Mouse (Mus musculus) embryonic facial prominence, embryonic 11.5 days (tissue): ENCODE measurements at regions not wholly inside any gene's neighbourhood (a gene's known extent, or its start where the extent isn't known, plus 50 kb on each side); places are given as distances from the start of the nearest gene placed in this dataset.

ENCODE experiments used
- ATAC-seq: fragments of 200-750 bp; cut with Nextera tagmentation; replicated peaks from 2 replicates; pipeline ENCODE4 v1.8.0; 2017; ENCODE audit warnings: low read depth; ENCODE audit not compliant: insufficient number of reproducible peaks, low FRiP score, low TSS enrichment
- DNase-seq: peaks from one replicate; pipeline ENCODE4 v3.0.0-alpha.2; 2015; ENCODE audit warnings: low spot score
- H3K27ac ChIP-seq: fragments of 300-500 bp; sonication (generic); replicated peaks from 2 replicates; pipeline ENCODE4 v1.5.1; 2014; ENCODE audit warnings: mild to moderate bottlenecking, low read depth, low read length, control low read depth
- H3K27me3 ChIP-seq: fragments of 300-500 bp; sonication (generic); 2 replicates; pipeline ENCODE4 v1.6.1; 2014; ENCODE audit warnings: mild to moderate bottlenecking, low read length, moderate library complexity, mixed read lengths; ENCODE audit not compliant: control insufficient read depth, insufficient read depth
- H3K36me3 ChIP-seq: fragments of 300-500 bp; sonication (generic); replicated peaks from 2 replicates; pipeline ENCODE4 v1.6.1; 2014; ENCODE audit warnings: low read depth, mild to moderate bottlenecking, low read length, moderate library complexity, mixed read lengths; ENCODE audit not compliant: control insufficient read depth, insufficient read depth
- H3K4me1 ChIP-seq: fragments of 300-500 bp; sonication (generic); 2 replicates; pipeline ENCODE4 v1.6.1; 2014; ENCODE audit warnings: low read length, mixed read lengths; ENCODE audit not compliant: control insufficient read depth, insufficient read depth
- H3K4me2 ChIP-seq: fragments of 300-500 bp; sonication (generic); 2 replicates; pipeline ENCODE4 v1.6.1; 2014; ENCODE audit warnings: low read depth, mild to moderate bottlenecking, control low read depth, low read length, moderate library complexity
- H3K4me3 ChIP-seq: fragments of 300-500 bp; sonication (generic); 2 replicates; pipeline ENCODE4 v1.5.1; 2014; ENCODE audit warnings: low read depth, low read length, control low read depth
- H3K9ac ChIP-seq: fragments of 300-500 bp; sonication (generic); replicated peaks from 2 replicates; pipeline ENCODE4 v1.6.1; 2014; ENCODE audit warnings: mild to moderate bottlenecking, control low read depth, low read length
- H3K9me3 ChIP-seq: fragments of 300-500 bp; sonication (generic); replicated peaks from 2 replicates; pipeline ENCODE4 v1.6.1; 2016; ENCODE audit warnings: mild to moderate bottlenecking, low read length, inconsistent platforms, mixed read lengths; ENCODE audit not compliant: control insufficient read depth
- WGBS: fragments of 180-500 bp; shearing (Covaris S2); extraction: QIAGEN DNeasy Blood & Tissue Kit; methylation state at CpG from one replicate; pipeline ENCODE4 v1.1.7; 2014; 5-methylcytosine and 5-hydroxymethylcytosine counted together

DNA sequence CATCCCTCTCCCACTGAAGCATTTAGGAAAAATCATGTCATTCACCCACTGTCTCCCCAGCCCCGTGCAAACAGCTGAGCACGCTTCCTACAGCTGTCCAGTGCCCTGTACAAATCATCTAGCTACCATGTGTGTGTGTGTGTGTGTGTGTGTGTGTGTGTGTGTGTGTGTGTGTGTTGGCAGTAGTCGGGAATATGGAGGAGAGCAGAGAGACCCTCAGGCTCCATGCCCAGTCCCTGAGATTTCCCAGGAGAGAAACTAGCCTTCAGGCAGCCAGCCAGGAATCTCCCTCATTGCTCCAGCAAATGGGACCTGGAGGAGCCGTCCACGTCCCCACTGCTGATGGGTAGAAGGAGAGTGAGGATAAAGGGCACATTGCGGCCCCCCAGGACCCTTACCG lies 117.4 kb upstream of the 4930535I16Rik start:
- no peaks in the 10 kb centered on the region for H3K36me3 ChIP-seq
- no peak overlapping the region for H3K4me3 ChIP-seq
- ATAC-seq (peak; percentile 52; the same call in 1 of the 2 replicates), DNase-seq (no peak)
- no peaks in the 10 kb centered on the region for H3K4me1 ChIP-seq
- 25% methylated on average over 7 of the region's 7 CpGs for WGBS
- H3K9me3 ChIP-seq, result no peaks in the 10 kb centered on the region
- no peaks in the 10 kb centered on the region; the same call in 1 of the 2 replicates for H3K27me3 ChIP-seq
- H3K9ac ChIP-seq, result no peak overlapping the region
- H3K4me2 ChIP-seq, result no peak overlapping the region
- H3K27ac ChIP-seq, result no peak overlapping the region

DNA sequence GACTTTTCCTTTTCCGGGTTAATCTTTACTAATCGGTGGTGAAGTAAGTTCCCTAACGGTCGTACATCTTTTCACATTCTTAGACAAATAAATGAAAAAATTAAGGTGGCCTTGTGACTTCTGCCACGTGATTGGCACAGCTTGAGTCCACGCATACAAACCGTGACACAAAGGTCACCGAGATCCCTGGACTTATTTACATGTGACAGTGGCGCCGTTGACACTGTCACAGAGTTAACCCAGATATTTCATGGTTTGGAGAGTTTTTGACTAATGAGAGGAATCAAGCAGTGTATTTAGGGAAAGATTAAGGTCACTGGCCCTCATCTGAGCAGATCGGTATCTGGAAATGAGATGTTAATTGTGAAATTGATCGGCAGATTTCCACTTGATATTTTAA lies 110.2 kb upstream of the 4930535I16Rik start:
- ATAC-seq, result no peak
- no peak overlapping the region for H3K4me2 ChIP-seq
- no peaks in the 10 kb centered on the region for H3K9me3 ChIP-seq
- H3K4me3 ChIP-seq, result no peak overlapping the region
- no peak for DNase-seq
- WGBS, result 81% methylated on average over 12 of the region's 12 CpGs
- H3K4me1 ChIP-seq, result no peaks in the 10 kb centered on the region
- no peak overlapping the region for H3K27ac ChIP-seq
- no peaks in the 10 kb centered on the region for H3K27me3 ChIP-seq
- no peak overlapping the region for H3K9ac ChIP-seq
- no peaks in the 10 kb centered on the region for H3K36me3 ChIP-seq

DNA sequence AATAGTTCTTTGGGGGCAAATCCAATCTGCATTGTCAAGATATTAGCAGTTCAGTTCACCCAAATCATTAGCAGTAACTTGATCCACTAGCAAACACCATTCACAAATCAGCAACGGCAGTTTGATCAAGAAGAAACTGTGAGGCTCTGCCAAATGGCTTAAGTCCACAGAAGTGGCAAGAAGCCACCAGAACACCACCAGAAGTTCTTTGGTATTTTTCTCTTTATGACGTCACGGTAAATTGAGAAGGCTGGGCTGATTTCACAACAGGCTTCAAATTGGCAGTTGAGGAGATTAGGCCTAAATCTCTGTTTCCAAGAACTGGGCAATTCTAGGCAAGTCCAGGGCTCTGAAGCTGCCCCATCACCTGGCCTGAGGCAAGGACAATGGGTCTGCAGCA lies 98.6 kb upstream of the 4930535I16Rik start:
- H3K9ac ChIP-seq, result no peak overlapping the region
- ATAC-seq, result no peak
- 75% methylated on average over 3 of the region's 3 CpGs for WGBS
- H3K36me3 ChIP-seq, result no peaks in the 10 kb centered on the region
- no peak for DNase-seq
- no peaks in the 10 kb centered on the region for H3K4me1 ChIP-seq
- H3K4me3 ChIP-seq, result no peak overlapping the region
- no peak overlapping the region for H3K4me2 ChIP-seq
- H3K9me3 ChIP-seq, result no peaks in the 10 kb centered on the region
- H3K27ac ChIP-seq, result no peak overlapping the region
- no peaks in the 10 kb centered on the region for H3K27me3 ChIP-seq

DNA sequence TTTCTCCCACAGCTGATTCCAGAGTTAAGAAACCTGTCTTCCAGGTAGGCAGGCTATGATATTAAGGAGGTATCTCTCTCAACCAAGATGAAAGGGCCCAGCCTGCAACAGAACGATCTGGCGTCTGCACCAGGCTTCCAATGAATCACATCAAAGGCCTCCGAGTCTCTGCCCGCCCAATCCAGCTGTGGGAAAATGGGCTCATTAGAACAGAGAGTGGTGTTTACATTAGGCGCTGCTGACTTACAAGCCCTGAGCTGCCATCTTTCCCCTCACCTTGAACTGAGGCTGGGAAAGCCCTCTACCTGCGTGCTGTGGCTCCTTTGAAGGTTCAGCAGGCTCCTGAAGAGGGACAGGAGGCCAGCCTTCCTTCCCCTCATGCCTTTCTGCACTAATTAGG lies 97.5 kb upstream of the 4930535I16Rik start:
- H3K9me3 ChIP-seq, result no peaks in the 10 kb centered on the region
- H3K36me3 ChIP-seq, result no peaks in the 10 kb centered on the region
- no peak overlapping the region for H3K4me3 ChIP-seq
- ATAC-seq, result no peak
- no peak for DNase-seq
- H3K27me3 ChIP-seq, result no peaks in the 10 kb centered on the region
- no peak overlapping the region for H3K4me2 ChIP-seq
- no peak overlapping the region for H3K27ac ChIP-seq
- H3K4me1 ChIP-seq, result no peaks in the 10 kb centered on the region
- WGBS, result 58% methylated on average over 6 of the region's 6 CpGs
- H3K9ac ChIP-seq, result no peak overlapping the region

DNA sequence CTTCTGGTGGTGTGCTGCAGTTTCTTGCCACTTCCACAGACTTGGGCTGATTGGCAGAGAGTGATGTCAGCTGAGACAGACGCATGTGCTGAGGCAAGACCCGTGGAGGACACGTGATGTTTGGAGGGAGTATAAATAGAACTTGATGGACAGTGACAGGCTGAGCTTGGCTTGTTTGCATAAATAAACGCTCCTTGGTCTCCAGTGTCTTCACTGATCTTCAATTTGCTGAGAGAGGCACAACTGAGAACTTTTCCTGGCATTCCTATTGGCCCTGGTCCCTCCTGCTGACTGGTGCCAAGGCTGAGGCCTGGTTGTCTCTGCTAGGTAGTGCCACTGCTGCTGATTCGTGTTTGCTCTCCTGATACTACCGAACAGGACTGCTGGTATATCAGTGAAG lies 94.6 kb upstream of the 4930535I16Rik start:
- Histone ChIP-seq H3K4me1 (no peaks in the 10 kb centered on the region), H3K4me3 (no peak overlapping the region), H3K9me3 (no peaks in the 10 kb centered on the region), H3K36me3 (no peaks in the 10 kb centered on the region), H3K27ac (no peak overlapping the region), H3K9ac (no peak overlapping the region), H3K4me2 (no peak overlapping the region), H3K27me3 (no peaks in the 10 kb centered on the region)
- WGBS, result 69% methylated on average over 6 of the region's 6 CpGs
- ATAC-seq (no peak), DNase-seq (no peak)

DNA sequence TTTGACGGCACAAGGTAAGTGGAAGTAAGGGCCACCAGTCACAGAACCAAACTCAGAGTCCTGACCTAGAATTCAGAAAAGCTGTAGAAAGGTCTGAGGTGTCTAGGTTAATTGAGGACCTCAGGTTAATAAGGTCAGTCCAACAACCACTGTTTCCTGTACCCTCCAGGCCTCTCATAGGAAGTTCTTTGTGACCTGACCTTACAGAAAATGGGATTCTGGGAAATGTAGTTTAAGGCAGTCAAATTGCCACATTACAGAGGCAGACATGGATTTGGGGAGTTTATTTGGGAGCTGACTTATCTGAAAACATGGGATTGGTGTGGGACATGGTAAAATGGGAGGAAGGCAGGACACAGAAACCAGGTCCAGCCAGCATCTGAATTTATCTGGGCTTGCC lies 90.9 kb upstream of the 4930535I16Rik start:
- Histone ChIP-seq H3K4me2 (no peak overlapping the region), H3K9ac (no peak overlapping the region), H3K27me3 (no peaks in the 10 kb centered on the region), H3K4me1 (no peaks in the 10 kb centered on the region), H3K36me3 (no peaks in the 10 kb centered on the region), H3K9me3 (no peaks in the 10 kb centered on the region), H3K27ac (no peak overlapping the region), H3K4me3 (no peak overlapping the region)
- WGBS, result 88% methylated on average over 1 of the region's 1 CpGs
- no peak for ATAC-seq
- no peak for DNase-seq

DNA sequence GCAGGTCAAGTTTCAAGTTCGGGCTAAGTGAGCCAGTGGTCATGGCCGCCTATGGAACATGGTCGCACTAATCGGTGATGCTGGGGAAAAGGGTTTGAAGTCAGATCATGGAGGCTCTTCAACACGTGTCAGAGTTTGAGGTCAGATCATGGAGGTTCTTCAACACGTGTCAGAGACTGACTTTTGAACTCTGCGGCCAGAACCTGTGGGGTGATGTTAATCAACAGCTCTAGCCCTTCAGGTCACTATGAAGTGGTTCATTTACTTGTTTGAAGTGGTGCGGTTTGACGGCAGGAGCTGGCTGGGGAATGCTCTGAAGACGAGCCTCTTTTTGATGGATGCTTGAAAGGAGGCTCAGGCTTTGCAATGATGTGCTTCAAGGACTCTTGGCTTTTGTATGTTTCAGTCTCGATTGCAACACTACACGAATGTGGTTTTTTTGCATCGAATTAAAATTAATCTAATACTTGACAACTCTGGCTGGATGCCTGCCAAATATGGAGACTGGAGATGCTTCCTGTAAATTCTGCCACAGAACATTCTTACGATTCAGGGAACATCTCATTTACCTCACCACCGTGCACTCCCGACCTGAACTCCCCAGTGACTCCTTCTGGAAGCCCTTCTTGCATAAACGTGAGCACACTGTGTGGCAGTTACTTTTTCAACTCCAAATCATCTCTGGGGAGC lies 87.9 kb upstream of the 4930535I16Rik start:
- 74% methylated on average over 17 of the region's 17 CpGs for WGBS

DNA sequence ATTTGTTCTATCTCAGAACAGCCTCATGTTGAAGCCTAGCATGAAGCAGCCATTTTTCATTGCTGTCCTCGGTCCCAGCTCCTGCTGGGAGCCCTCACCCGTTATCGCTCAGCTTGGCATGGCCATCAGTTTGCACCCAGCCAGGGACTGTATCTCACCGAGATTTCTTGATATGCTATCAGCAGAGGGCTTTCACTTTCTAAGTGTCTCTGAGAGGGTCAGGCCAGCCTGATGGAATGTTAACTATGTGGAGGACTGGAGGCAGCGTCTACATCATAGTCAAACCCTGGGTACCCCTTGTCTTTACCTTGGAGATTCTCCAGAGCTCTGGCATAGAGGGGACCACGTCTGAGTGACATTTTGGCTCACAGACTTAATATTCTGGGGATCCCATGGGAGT lies 84.9 kb upstream of the 4930535I16Rik start:
- Histone ChIP-seq H3K27ac (no peak overlapping the region), H3K27me3 (no peaks in the 10 kb centered on the region), H3K9ac (no peak overlapping the region), H3K4me3 (no peak overlapping the region), H3K4me1 (no peaks in the 10 kb centered on the region), H3K36me3 (no peaks in the 10 kb centered on the region), H3K9me3 (no peaks in the 10 kb centered on the region), H3K4me2 (no peak overlapping the region)
- 68% methylated on average over 6 of the region's 6 CpGs for WGBS
- ATAC-seq (no peak), DNase-seq (no peak)

More for the DNA sequence above, 87.9 kb upstream of the 4930535I16Rik start:
- H3K4me2 ChIP-seq, result no peak overlapping the region
- no peak overlapping the region for H3K4me3 ChIP-seq
- H3K9ac ChIP-seq, result no peak overlapping the region
- no peaks in the 10 kb centered on the region for H3K9me3 ChIP-seq
- ATAC-seq (no peak), DNase-seq (no peak)
- H3K4me1 ChIP-seq, result no peaks in the 10 kb centered on the region
- H3K36me3 ChIP-seq, result no peaks in the 10 kb centered on the region
- H3K27ac ChIP-seq, result no peak overlapping the region
- no peaks in the 10 kb centered on the region for H3K27me3 ChIP-seq
